Mouse (Mus musculus) thymus, postnatal 14 days (tissue): ENCODE data around the gene Gm9821.

Experiments
- DNase-seq: peaks from one replicate; pipeline ENCODE4 v3.0.0; 2021

Gene Gm9821

GRCm38 (mm10) chr2:91949411-91950274, 4.1 kb downstream of the Gm9821 start:
- DNase-seq = peak; percentile 63

GRCm38 (mm10) chr2:91950275-91951085, 5.0 kb downstream of the Gm9821 start:
- peak; percentile 81 for DNase-seq

- no peak for DNase-seq
Measured at GRCm38 (mm10) chr2:91953825-91954224, 8.3 kb downstream of the Gm9821 start.

GRCm38 (mm10) chr2:91955121-91955591, 9.7 kb downstream of the Gm9821 start:
- DNase-seq = no peak

GRCm38 (mm10) chr2:91955875-91956274, 10.4 kb downstream of the Gm9821 start:
- no peak for DNase-seq

- DNase-seq = peak; percentile 86
Measured at GRCm38 (mm10) chr2:91957096-91957495, 11.6 kb downstream of the Gm9821 start.

- no peak for DNase-seq
Measured at GRCm38 (mm10) chr2:91958049-91958448, 12.5 kb downstream of the Gm9821 start.

- DNase-seq = peak; percentile 81
Measured at GRCm38 (mm10) chr2:91958701-91959457, 13.4 kb downstream of the Gm9821 start.

GRCm38 (mm10) chr2:91959544-91960410, 14.3 kb downstream of the Gm9821 start:
- no peak for DNase-seq

GRCm38 (mm10) chr2:91960459-91960858, 15.0 kb downstream of the Gm9821 start:
- no peak for DNase-seq

- DNase-seq = peak; percentile 62
Measured at GRCm38 (mm10) chr2:91961901-91962761, 16.6 kb downstream of the Gm9821 start.

GRCm38 (mm10) chr2:91962864-91963401, 17.4 kb downstream of the Gm9821 start:
- DNase-seq = peak; percentile 61

- peak; percentile 96 for DNase-seq
Measured at GRCm38 (mm10) chr2:91963443-91963932, 18.0 kb downstream of the Gm9821 start.

- DNase-seq = peak; percentile 16
Measured at GRCm38 (mm10) chr2:91964610-91965204, 19.2 kb downstream of the Gm9821 start.

- peak; percentile 67 for DNase-seq
Measured at GRCm38 (mm10) chr2:91965417-91965816, 19.9 kb downstream of the Gm9821 start.

GRCm38 (mm10) chr2:91966367-91966766, 20.9 kb downstream of the Gm9821 start:
- no peak for DNase-seq

GRCm38 (mm10) chr2:91967962-91968361, 22.5 kb downstream of the Gm9821 start:
- DNase-seq = no peak

GRCm38 (mm10) chr2:91971231-91972097, 26.0 kb downstream of the Gm9821 start:
- DNase-seq = no peak

- DNase-seq = no peak
Measured at GRCm38 (mm10) chr2:91972121-91972566, 26.6 kb downstream of the Gm9821 start.
